Mouse (Mus musculus): ENCODE measurements at regions not wholly inside any gene's neighbourhood (a gene's known extent, or its start where the extent isn't known, plus 50 kb on each side); places are given as distances from the start of the nearest gene placed in this dataset.

DNA sequence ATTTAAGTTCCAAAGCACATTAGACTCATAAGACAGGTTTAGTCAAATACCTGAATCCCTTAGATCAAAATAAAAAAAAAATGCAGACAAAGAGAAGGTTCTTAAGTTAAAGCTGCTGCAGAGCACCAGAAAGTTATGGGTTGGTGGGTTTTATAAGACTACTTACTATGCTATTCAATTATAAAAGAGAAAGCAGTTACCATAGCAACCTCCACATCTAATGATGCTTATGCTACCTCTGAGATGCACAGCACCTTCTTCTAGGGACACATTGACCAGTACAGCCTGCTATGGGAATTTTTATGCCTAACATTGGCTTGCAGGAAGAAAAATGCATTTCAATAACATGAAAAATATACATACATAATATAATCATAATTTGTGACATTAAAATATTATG lies 512.1 kb upstream of the Id4 start:
- DNase-seq (ENCODE audit: low spot score in 2 of 2): no peak

DNA sequence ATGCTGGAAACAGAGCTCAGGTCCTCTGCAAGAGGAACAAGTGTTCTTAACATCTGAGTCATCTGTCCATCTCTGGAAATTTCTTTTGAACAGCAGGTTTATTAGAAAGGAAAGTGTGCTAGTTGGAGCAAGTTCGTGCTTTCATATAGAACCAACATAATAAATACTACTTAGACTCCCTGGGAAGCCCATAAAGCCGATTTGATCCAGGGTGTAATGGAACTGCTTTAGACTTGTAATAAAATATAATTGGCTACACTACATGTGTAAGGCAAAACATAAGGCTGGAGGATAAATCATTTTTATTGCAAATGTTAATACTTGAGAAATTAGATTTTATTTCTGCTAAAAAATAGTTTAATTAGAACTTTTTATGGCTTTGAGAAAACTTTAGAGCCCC lies 510.0 kb upstream of the Id4 start:
- no peak for DNase-seq (ENCODE audit: low spot score in 2 of 2)

DNA sequence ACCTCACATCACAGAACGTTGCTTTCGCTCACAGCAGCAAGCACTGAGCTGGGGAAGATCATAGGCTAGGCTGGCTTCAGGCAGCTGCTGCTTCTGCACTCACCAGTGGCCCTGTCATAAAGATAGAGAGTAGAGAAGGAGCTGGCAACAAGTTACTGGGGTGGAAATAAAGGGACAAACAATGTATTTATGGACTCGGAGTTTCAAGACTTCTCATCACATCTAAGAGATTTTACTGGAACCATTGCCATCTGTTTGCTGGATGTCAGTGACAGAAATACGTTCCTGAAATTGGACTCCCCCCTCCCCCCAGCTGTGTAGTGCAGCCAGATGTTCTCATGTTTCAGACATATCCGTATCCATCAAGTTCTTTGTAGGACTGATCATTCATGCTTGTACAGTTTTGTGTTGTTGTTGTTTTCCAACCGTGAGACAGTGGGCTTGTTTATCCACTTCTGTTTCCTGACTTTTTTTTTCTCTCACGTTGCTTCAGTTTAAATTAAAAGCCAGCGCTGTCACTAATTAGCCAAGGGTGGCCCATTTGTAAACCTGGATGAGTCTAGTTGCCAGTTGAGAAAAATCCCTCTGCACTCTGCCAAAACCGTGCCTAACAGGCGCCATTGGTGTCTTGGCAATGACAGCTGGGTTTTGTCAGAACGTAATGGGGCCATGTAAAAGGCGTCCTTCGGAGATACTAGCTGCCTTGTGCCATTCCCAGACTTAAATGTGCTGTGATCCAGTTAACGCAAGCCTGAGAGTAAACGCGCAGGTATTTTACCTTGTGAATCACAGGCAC lies 496.0 kb upstream of the Id4 start:
- no peak for DNase-seq (ENCODE audit: low spot score in 2 of 2)

DNA sequence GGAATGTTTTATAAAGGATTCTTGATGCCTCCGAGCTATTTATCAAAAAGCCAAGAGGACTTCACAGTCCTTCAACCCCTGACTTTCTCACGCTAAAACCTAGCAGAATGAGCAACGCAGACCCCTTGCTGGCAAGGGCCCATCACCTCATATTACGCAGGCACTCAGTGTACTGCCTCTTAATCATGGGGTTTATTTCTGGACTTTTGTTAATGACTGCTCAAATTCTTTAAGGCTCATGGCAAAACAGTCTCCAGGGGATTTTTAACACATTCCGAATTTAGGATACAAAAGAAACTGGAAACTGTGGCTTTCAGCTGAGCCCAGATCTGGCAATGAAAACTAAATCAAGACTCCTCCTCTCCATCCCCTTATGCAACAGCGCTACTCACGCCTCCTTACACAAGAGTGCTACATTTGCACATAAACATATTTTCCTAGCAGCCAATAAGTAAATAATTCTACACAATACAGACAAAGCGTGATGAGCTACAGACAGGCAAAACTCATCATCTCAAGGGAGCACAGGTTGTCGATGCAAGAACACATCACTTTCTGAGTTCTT lies 492.0 kb upstream of the Id4 start:
- DNase-seq (ENCODE audit: low spot score in 2 of 2): no peak

DNA sequence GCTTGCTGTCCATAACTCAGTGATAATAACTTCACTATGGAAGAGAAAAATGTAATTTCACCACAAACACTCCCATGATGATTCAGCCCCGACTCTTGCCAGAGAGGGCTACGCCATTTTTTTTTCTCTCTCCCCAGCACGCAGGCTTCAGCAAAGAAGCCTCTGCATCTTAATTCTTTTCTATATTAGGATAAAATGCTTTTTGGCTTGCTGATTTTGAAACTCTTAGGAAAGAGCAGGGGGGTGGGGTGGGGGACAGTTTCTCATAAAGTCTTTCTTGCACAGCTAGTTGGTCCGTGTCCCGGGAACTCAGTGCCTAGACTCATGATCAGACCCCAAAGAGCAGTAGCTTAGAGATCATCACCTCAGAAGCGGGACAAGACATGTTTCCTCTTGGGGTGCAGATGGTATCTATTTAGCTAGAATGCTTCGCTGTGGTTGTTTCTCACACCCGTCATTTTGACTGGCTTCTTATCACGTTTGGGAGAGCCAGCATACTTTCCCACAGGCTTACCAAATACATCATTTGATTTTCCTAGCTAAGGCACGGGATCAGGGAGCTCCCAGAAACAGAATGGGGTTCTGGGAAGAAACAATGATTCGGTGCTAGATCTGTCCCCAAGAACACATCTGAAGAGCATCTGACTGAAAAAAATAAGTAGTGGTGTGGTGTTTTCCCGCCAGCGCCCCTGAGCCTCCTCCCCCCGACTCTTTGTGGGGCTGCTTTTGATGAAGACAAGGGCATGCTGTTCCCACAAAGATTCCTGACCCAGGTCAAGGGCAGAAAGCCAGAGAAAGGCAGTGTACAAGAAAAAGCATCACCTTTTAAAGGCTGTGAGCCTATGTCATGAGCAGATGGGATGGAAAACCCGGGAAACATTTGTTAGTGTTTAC lies 483.6 kb upstream of the Id4 start:
- peak; percentile 8 to 12 for DNase-seq (ENCODE audit: low spot score in 2 of 2)

DNA sequence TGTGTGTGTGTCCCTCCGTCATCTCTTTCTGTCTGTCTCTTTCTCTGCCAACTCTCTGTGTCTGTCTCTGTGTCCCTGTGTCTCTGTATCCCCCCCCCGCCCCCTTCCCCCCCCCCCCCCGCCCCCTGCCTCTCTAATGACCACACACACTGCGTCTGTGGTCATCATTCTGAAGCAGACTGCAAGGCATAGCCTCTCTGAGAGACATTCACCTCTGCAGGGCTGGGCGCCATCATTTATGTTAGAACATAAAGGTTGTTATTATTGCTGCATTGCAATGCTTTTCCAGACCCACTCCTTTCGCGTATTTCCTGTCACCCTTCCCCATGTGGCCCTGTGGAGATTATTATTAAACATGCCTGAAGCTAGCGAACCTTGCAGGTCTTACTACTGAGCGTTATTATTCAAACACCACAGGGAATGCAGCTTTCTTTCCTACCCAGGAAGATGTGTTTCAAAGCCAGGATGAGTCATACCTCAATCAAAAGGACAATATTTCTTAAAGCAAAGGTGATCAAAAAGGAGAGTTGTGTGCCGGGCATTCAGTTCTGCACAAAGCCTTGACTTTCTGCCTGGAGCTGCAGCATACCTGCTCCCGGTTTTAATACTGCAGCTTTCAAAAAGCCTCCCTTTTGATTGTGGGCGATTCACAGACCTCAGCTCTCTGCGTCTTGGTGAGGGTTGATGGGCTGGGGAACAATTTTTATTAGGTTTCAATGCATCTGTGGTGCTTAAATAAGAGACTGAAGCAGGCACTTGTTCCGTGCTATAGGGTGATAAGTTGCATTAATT lies 482.6 kb upstream of the Id4 start:
- DNase-seq (ENCODE audit: low spot score in 2 of 2): no peak

DNA sequence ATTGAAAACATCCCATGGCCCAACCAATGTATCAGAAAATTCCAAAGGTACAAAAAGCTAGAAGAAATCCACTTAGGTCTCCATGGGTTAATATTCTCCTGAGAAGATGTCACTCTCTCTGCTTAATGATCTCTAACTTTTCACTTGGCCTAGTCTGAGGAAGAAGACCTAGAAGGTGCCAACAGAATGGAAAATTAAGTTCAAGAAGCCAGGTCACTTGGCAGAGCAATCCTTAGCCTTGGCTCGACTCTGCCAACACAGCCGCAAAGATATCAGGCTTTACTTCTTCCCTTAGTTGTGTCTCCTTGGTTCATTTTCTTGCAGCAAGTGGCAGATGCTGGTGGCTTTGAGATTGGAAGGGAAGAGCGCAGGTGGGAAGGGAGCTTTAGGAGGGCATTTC lies 476.6 kb upstream of the Id4 start:
- DNase-seq (ENCODE audit: low spot score in 2 of 2): no peak

DNA sequence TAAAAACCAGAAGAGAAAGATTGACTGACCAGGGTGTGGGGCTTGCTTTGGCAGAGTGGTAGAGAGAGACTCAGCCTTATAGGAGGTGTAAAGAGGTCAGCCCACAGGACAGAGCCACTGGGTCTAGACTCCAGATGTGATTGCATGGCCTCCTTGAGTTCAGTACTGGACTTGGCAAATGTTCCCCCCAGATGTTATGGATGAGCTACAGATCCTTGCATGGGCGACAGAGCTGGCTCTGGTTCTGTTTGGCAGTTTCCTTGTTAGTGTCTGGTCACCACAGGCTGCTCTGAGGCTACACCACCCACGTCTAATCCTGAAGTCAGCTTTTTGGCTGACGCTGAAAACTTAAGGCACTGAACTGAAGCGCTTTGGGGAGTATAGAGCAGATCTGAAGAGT lies 463.2 kb upstream of the Id4 start:
- DNase-seq (ENCODE audit: low spot score in 2 of 2): no peak

DNA sequence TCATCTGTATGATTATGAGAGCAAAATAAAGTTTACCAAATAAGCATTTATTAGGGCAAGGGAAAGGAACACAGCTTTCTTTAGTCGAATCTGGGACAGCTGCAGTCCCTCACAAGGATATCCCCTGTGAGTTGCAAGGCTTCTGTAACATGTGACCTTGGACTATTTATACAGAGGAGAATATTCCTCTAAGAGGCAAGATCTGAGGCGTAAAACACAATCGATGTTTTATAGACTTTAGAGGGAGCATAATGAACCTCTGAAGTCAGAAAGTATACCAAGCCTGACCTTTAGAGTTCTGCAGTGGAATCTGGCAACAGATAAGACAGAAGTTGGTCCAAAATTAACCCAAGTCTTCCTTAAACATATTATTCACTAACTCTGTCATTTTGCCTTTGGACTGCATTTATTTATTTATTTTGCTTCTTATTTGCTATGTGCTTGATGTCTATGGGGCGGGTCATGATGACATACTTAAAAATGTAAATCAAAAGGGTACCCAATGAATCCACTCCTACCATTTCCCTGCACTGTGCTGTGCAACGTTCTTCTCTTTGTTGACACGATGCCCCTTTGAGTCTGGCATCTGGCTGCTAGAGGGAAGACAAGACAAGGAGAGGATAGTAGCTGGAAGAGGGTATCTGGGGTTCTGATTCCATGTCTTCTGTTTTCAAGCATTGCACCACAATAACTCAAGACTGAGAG lies 449.2 kb upstream of the Id4 start:
- DNase-seq (ENCODE audit: low spot score in 2 of 2): no peak

DNA sequence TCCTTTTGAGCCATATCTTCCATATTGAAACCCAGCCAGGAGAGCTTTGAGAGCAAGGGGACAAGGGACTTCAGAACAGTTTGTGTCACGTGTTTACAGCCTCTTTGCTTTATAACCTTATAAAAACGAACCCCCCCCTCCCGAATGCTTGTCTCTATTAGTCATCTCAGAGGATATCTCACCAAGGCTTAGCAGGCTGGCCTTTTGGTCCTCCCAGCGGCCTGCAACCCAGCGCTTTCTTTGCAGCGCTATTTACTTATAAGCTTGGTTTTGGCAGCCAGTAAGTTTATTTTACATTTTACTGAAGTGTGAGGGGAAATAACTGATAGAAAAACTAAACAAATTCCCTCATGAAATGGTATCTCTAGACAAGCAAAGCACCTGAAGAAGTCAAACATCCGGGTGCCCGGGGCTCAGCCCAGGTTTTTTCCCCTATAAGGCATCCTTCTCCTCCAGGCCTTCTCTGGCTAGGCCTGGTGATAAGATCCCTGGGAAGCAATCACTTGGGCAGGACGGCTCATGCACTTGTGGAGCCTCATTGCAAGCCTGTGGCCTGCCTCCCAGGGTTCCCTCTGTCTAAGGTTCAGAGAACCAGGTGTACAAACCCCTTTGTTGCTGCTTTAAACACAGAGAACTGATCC lies 442.0 kb upstream of the Id4 start:
- no peak for DNase-seq (ENCODE audit: low spot score in 2 of 2)

DNA sequence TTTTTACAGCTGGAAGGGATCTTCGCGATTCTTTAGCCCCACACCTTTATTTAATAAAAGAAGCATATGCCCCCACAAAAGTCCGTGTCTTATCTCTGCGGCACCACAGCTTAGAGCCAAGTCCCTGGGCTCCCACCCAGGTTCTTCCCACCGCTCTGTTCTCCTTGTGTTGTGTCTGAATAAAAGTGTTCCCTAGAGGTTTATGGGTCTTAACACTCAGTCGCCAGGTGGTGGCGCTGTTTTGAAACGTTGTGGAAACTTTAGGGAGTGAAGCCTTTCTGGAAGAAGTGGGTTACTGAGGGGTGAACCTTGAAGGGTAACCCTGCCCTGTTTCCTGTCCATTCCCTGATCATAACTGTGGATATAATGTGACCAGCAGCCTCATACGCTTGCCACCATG lies 424.5 kb upstream of the Id4 start:
- DNase-seq (ENCODE audit: low spot score in 2 of 2): peak; percentile 11 to 34

DNA sequence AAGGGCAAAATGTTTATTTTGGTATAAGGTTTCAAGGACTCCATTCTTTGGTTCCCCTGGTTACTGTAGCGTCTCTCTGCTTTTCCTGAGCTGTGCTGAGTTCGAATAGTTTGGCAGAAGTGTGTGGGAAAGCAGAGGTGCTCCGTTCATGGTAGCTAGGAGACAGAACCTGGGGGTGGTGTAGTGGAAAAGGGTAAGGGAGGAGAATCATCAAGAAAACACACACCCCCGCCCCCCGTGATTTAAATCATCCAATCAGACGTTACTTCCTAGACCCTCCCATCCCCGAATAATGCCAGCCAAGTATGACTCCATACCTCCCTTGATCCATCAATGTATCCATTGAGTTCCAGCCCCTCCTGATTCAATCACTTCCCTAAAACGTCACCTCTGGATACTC lies 418.6 kb upstream of the Id4 start:
- peak in 1 of 2 experiments; percentile 20 for DNase-seq (ENCODE audit: low spot score in 2 of 2)

DNA sequence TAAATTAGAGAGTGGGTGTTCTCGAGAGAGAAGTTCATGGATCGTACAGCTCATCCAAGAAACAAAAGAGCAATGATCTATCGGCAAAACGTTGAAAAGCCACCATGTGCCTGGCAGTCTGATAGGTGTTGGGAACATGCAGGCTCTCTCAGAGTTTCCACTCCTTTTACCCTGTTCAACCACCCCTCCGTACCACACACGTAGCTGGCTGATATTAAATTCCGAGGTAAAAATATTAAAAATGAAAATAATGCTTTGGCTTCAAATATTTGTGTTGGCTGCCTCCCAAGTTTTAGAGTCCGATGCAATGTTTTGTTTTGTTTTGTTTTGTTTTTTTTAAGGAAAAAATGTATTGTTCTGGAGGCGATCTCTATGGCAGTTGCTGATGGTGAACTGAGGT lies 418.0 kb upstream of the Id4 start:
- no peak for DNase-seq (ENCODE audit: low spot score in 2 of 2)

DNA sequence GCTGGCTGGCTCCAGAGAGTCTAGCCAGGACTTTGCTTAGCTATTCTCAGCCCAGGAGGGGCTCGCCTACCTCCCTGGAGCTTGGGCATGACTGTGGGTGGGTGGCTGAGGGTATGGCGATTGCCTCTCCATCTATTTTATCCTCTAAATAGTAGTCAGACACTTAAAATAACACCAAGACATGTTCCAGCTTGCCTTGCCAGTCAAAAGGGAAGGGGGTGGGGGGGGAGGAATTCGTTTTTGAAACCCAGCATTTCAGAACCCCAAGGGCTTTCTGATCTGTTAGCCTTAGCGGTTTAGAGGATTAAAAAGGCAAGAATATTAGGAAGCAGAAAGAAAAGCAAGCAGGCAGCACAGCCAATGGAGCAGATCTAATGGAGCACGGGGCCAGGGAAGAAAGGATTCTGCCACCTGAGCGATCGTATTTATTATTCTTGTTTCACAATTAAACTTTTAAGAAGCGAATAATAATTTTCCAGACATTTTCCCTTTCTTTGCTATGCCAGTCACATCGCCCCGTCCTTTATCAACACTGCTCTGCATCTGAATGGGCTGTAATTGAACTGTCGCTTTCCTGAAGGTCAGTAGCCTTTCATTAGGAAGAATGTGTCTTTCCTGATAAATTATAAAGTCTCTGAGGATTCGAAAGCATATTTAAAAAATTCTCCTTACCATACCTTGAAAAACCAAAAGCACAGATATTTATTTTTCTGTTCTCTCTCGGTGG lies 417.3 kb upstream of the Id4 start:
- DNase-seq (ENCODE audit: low spot score in 2 of 2): peak; percentile 13 to 24

DNA sequence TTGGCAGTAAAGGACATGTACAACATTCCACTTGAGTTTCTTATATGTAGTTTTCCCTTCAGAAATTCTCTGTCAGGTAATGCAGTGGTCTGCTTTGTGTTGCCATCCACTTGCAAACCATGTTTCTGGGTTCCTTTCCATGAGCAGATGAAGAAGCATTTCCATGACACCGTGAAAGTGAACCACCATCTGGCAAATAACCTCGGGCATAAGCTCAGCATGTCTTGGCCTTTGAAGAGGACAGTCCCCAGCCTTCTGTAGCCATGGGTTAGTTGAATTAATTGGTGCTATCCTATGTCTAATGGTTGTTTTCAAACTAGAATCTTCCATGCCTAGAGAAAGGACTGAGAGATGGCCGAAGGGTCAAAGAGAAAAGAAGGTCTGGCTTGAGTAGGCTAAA lies 414.3 kb upstream of the Id4 start:
- DNase-seq (ENCODE audit: low spot score in 2 of 2): no peak

DNA sequence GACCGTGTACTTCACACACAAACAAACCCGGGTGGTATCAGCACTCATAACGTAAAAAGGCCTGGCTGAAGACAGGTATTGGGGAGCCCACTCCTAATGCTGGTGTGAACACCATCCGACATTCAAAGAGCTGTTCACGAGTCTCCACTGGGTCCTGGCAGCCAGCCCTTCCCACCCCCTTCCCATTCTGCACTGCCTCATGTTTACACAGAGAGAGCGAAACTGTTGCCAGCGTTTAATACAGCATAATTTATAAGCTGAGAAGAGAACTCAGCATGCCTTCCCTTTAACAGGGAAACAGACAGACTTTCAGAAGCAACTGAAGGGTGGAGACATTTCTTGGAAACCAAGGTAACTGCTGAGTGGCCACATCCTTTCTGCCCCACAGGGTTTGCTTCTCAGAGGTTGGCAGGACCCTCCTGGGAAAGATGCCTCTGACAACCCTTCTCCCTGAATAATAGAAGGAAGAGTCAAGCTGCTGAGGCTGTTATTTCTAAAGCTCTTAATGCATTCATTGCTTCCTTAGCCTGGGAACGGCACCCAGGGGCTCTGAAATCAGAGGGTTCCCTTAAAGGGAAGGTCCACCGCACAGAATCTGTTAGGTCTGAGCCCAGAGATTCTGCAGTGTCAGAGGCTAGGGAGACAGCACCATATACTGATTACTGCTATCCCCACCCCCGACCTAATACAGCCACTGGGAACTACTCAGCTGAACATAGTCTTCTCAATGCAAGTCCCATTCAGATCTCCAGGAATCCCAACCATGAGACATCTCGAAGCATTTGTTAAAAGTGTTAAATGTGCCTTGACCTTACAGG lies 412.4 kb upstream of the Id4 start:
- DNase-seq (ENCODE audit: low spot score in 2 of 2): peak; percentile 6 to 22

DNA sequence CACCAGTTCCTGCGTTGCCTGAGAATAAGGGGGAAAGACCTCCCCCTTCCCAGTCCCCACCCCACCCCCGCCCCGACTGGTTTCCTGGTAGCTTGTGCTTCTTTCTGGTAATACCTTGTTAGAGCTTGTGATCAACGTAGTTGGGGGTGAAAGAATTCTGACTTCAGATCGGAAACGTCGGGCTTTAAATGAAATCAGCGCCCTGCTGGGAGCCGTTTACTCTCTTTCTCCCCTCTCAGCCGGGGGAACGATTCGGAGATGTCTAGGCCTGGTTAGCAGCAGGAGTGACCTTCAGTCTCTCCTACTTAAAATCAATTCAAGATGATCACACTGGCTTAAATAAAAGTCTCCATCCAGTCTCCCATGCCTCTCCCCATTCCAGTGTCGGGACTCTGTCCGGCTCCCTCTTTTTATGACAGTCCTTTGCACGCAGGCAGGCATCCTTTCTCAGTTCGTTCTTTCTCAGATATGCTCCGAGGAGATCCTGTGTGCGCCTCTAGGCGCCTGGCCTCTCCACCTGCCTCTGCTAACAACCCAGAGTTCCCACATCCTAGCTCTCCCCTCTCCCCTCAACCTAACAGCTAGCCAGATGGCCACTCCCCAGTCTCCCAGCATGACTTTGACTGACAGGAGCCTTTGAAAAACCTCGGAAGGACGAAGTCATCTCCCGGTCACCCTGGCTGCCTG lies 405.5 kb upstream of the Id4 start:
- no peak for DNase-seq (ENCODE audit: low spot score in 2 of 2)

DNA sequence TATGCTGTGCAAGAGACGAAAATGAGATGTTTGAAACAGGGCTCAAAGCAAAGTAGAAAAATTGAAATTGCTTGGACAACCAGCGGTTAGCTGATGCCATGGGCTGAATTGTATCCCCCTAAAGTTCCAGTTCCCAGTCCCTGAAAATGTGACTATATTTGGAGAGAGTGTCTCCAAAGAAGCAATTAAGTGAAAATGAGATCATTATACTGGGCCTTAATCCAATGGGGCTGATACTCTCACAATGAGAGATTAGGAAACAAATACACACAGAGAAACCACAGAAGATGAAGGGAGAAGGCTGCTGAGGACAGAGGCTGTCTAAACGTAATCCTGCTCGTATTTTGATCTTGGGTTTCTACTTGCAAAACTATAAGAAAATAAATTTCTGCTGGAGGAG lies 402.1 kb upstream of the Id4 start:
- no peak for DNase-seq (ENCODE audit: low spot score in 2 of 2)

DNA sequence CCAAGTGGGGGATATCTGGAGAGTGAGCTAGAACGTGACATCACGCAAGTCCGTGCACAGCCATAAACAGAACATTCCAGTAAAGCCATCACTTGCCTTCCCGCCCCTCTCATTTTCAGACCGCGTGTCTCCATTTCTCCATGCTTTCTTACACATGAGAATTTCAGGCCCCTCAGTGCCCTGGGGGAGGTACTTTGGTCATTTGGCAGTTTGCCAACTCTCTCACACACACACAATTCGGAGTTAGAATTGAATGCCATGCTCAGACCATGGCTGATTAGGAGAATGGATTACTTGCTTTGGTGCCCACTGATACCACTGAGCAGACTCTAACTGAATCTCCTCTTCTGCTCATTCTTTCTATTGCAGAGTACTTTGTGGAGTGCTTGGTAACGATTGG lies 400.7 kb upstream of the Id4 start:
- DNase-seq (ENCODE audit: low spot score in 2 of 2): no peak

Measured in frontal cortex, postnatal 36 days (tissue).